Mouse (Mus musculus): ENCODE data around the gene Acsl1.

- TF ChIP-seq EP300 (IDR thresholded peaks at IDR 0.05; ENCODE audit: low read depth) (no peak), CTCF (IDR thresholded peaks at IDR 0.05; ENCODE audit: low read depth) (no peak)
Observed at GRCm38 (mm10) chr8:46479794-46480532, 9.1 kb downstream of the Acsl1 start.
